Mouse (Mus musculus) lung, adult 2 months (tissue): ENCODE data around the gene Fut8. TPM values are rescaled to one million over a fixed set of nuclear protein-coding genes. Genes with fewer than 3 reads are reported as not detected.

Experiments used
- DNase-seq: peaks from one replicate; pipeline ENCODE4 v3.0.0; 2022
- H3K4me1 ChIP-seq: fragments of 200-500 bp; 2 replicates; pipeline ENCODE4 v1.6.1; 2011; ENCODE audit warnings: low read length; ENCODE audit not compliant: control insufficient read depth, insufficient read depth
- H3K4me3 ChIP-seq: fragments of 200-500 bp; replicated peaks from 2 replicates; pipeline ENCODE3; 2011; ENCODE audit warnings: low read depth, mild to moderate bottlenecking, control low read depth, low read length; ENCODE audit errors: extremely low read depth
- CTCF ChIP-seq: fragments of 200-500 bp; IDR thresholded peaks from 2 replicates; pipeline ENCODE4 v1.5.1; 2011; ENCODE audit warnings: mild to moderate bottlenecking, low read length, control low read depth; ENCODE audit not compliant: insufficient read depth
- POLR2A ChIP-seq: fragments of 200-500 bp; IDR thresholded peaks from 2 replicates; pipeline ENCODE4 v1.6.1; 2011; ENCODE audit warnings: low read depth, mild to moderate bottlenecking, control low read depth, low read length, borderline replicate concordance; ENCODE audit errors: extremely low read depth
- WGBS: fragments of 180-500 bp; shearing (Covaris S2); methylation state at CpG from one replicate; pipeline ENCODE4 v1.1.7; 2018; 5-methylcytosine and 5-hydroxymethylcytosine counted together
- polyA plus RNA-seq: library from polyadenylated mRNA; depleted of rRNA; stranded (reverse); fragments of >200 nt; gene quantifications from 2 replicates; pipeline ENCODE4 v1.2.3, GENCODE M21; 2012

Gene Fut8
- polyA plus RNA-seq, 1 experiment = 12.4 TPM

DNA sequence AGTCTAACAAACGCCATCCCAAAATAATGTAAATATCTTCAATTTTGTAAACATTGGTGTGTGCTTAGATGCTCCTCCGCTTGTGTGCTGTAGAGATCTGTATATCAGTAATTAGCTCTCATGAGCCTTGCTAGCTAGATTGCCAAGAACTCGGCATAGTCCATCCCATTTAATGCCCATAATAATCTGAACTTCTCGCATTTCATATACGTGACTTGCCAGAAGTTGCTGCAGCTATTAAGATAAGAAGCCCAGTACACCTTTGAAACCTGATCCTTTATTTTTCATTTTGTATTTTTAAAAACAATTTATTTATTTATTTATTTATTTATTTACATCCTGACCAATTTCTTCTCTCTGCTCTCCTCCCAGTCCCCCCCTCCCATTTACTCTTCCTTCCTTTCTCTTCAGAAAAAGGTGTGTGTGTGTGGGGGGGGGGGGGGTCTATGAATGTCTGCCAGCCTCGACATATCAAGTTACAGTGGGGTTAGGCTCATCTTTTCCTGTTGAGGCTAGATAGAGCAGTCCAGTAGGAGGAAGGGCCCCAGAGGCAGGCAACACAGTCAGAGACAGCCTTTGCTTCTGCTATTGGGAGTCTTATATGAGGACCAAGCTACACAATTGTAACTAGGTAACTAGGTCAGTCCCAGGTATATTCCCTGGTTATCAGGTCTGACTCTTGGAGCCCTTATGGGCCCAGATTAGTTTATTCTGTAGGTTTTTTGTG is 183.9 kb downstream of the Fut8 start:
- Histone ChIP-seq H3K4me3 (no peak overlapping the region), H3K4me1 (no peaks in the 10 kb centered on the region; the same call in 1 of the 2 replicates)
- DNase-seq = no peak
- no peak for TF ChIP-seq CTCF
- no peak for TF ChIP-seq POLR2A
- 81% methylated on average over 6 of the region's 6 CpGs for WGBS

DNA sequence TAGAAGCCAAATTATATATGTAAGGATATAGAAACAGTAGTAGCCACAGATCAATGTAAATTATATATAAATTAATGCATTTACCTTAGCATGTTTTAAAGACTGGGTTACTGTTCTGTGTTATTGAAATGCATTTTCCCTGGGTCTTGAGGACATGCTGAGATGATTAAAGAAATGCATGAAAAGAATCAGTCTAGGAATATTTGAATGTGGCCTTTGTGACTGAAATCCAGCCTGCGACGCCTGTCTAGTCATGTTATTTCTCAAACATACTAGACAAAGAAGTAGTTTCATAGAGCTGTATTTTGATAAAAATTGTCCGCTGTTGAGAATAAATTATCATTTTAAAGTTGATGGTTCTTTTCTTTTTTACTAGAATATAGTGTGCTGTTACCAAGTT is 188.2 kb downstream of the Fut8 start:
- Histone ChIP-seq H3K4me1 (no peaks in the 10 kb centered on the region; the same call in 1 of the 2 replicates), H3K4me3 (no peak overlapping the region)
- no peak for DNase-seq
- 94% methylated on average over 3 of the region's 3 CpGs for WGBS
- no peak for TF ChIP-seq CTCF
- TF ChIP-seq POLR2A = no peak

DNA sequence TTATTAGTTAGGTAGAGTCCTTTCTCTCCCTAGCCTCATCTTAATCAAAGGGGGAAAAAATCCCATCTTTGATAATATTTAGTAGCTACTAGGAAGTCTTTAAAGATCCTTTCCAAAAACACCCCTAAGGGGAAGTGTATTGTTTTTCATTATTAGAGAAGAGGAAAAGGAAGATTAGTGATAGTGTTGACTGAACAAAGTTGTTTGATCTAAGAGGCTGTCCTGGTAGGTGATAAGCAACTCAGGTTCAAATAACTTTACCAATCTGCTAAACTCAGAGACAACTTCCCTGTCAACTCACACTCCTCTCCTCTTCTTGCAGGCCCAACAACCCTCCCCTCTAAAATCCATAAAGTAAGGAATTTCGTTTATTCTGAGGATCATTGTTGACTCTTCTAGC is 190.2 kb downstream of the Fut8 start:
- Histone ChIP-seq H3K4me1 (no peaks in the 10 kb centered on the region; the same call in 1 of the 2 replicates), H3K4me3 (no peak overlapping the region)
- DNase-seq = no peak
- WGBS = 32% methylated on average over 1 of the region's 1 CpGs
- TF ChIP-seq POLR2A (no peak), CTCF (no peak)

DNA sequence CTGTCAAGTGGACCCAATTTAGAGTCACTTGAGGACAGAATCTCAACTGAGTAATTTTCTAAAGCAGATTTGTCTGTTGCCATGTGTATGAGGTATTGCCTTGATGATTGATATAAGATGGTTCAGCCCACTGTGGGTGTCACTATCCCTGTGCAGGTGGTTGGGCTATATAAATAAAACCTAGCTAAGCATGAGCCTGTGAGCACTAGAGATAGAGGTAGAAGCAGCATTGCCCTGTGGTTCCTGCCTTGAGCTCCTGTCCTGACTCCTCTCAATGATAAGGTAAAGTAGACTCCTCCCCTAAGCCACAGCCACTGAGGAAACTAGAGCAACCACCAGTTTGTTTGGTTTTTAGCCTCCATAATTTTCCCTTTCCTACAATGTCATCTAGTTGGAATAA is 191.5 kb downstream of the Fut8 start:
- no peak overlapping the region for H3K4me3 ChIP-seq
- no peaks in the 10 kb centered on the region; the same call in 1 of the 2 replicates for H3K4me1 ChIP-seq
- TF ChIP-seq CTCF = no peak
- no peak for TF ChIP-seq POLR2A
- DNase-seq = no peak

DNA sequence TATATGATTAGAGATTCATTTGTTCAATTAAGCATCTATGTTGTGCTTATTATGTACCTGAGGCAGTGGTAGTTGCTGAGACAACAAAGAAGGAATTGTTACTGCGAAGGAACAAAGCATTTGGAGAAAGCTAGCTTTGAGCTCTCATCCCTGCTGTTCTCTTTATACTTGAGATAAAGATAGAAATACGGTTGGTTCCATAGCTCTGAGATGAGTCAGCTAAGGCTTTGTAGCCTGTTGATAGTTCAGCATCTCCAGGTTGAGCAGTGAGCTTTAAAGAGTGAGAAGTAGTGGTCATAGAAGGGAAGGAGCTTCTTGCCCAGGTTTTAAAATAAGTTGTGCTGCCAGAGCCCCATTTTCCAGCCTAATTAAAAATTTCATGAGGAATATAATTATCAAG is 198.8 kb downstream of the Fut8 start:
- Histone ChIP-seq H3K4me3 (no peak overlapping the region), H3K4me1 (no peaks in the 10 kb centered on the region)
- 79% methylated on average over 2 of the region's 2 CpGs for WGBS
- no peak for TF ChIP-seq CTCF
- TF ChIP-seq POLR2A = no peak
- no peak for DNase-seq

- 47% methylated on average over 2 of the region's 2 CpGs for WGBS
- DNase-seq = no peak
- no peak for TF ChIP-seq POLR2A
- TF ChIP-seq CTCF = no peak
- Histone ChIP-seq H3K4me1 (no peaks in the 10 kb centered on the region), H3K4me3 (no peak overlapping the region)
Measured at GRCm38 (mm10) chr12:77450816-77451215, 212.9 kb downstream of the Fut8 start.

- 90% methylated on average over 1 of the region's 1 CpGs for WGBS
- no peak for DNase-seq
- no peaks in the 10 kb centered on the region; the same call in 1 of the 2 replicates for H3K4me1 ChIP-seq
- TF ChIP-seq CTCF (no peak), POLR2A (no peak)
- no peak overlapping the region for H3K4me3 ChIP-seq
Measured at GRCm38 (mm10) chr12:77466178-77466577, 228.3 kb downstream of the Fut8 start.

GRCm38 (mm10) chr12:77479931-77480330 is 242.0 kb downstream of the Fut8 start:
- no peak for DNase-seq
- H3K4me1 ChIP-seq = no peaks in the 10 kb centered on the region
- no peak overlapping the region for H3K4me3 ChIP-seq
- WGBS = 65% methylated on average over 2 of the region's 2 CpGs
- no peak for TF ChIP-seq CTCF

DNA sequence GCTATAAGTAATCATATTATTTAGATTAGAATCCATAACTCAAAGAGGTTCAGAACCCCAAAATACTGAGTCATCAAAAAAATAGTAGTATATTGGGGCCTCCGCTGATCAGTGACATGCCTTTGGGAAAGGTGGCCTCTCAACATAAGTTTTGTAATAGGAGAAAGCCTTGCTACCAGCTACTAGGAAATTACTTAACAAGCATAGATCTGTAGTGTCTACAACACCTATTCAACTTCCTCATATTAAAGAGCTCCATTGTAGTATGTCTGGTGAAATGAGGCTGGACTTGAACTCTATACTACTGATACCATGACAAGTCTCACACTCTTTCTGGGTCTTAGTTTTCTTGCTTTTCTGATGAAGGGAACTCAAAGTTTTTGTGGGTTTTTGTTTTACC is 243.2 kb downstream of the Fut8 start:
- TF ChIP-seq POLR2A = no peak
- TF ChIP-seq CTCF = no peak
- WGBS = 96% methylated on average over 1 of the region's 1 CpGs
- DNase-seq = no peak
- Histone ChIP-seq H3K4me1 (no peaks in the 10 kb centered on the region), H3K4me3 (no peak overlapping the region)

- DNase-seq = no peak
- no peak overlapping the region for H3K4me3 ChIP-seq
- TF ChIP-seq POLR2A (no peak), CTCF (no peak)
- H3K4me1 ChIP-seq = no peaks in the 10 kb centered on the region
- WGBS = 84% methylated on average over 3 of the region's 3 CpGs
Measured at GRCm38 (mm10) chr12:77481799-77482198, 243.9 kb downstream of the Fut8 start.
